Mouse (Mus musculus) midbrain, embryonic 12.5 days (tissue): ENCODE measurements around the gene Gm49369. TPM values are rescaled to one million over a fixed set of nuclear protein-coding genes. Genes with fewer than 3 reads are reported as not detected.

ENCODE experiments used
- ATAC-seq: fragments of 200-750 bp; cut with Nextera tagmentation; 2 replicates; pipeline ENCODE4 v1.8.0; 2017; ENCODE audit warnings: low read depth, moderate TSS enrichment, moderate library complexity; ENCODE audit not compliant: low FRiP score
- H3K27ac ChIP-seq: fragments of 300-500 bp; sonication (generic); replicated peaks from 2 replicates; pipeline ENCODE4 v1.5.1; 2016; ENCODE audit warnings: mild to moderate bottlenecking
- H3K27me3 ChIP-seq: fragments of 300-500 bp; sonication (generic); 2 replicates; pipeline ENCODE4 v1.6.1; 2016; ENCODE audit warnings: mild to moderate bottlenecking
- H3K36me3 ChIP-seq: fragments of 300-500 bp; sonication (generic); 2 replicates; pipeline ENCODE4 v1.6.1; 2016
- H3K4me1 ChIP-seq: fragments of 300-500 bp; sonication (generic); 2 replicates; pipeline ENCODE4 v1.6.1; 2016
- H3K4me2 ChIP-seq: fragments of 300-500 bp; sonication (generic); replicated peaks from 2 replicates; pipeline ENCODE4 v1.6.1; 2016; ENCODE audit warnings: mild to moderate bottlenecking, moderate library complexity
- H3K4me3 ChIP-seq: fragments of 300-500 bp; sonication (generic); 2 replicates; pipeline ENCODE4 v1.5.1; 2016; ENCODE audit warnings: mild to moderate bottlenecking
- H3K9ac ChIP-seq: fragments of 300-500 bp; sonication (generic); replicated peaks from 2 replicates; pipeline ENCODE4 v1.6.1; 2016; ENCODE audit warnings: mild to moderate bottlenecking, moderate library complexity
- H3K9me3 ChIP-seq: fragments of 300-500 bp; sonication (generic); 2 replicates; pipeline ENCODE4 v1.6.1; 2016; ENCODE audit warnings: mild to moderate bottlenecking
- WGBS: fragments of 180-500 bp; shearing (Covaris S2); methylation state at CpG from one replicate; pipeline ENCODE4 v1.1.7; 2016; 5-methylcytosine and 5-hydroxymethylcytosine counted together
- polyA plus RNA-seq: library from polyadenylated mRNA; unstranded; fragments of >200 nt; fragmentation: Nextera tagmentation; extraction: Ambion mirVana; gene quantifications from 2 replicates; pipeline ENCODE4 v1.2.1, GENCODE M21; 2016

Gm49369 gene
- polyA plus RNA-seq: 0.56 TPM in 1 of 2 replicates, not detected in the other

- no peaks in the 10 kb centered on the region for H3K27me3 ChIP-seq
- H3K4me3 ChIP-seq: no peak within 1 kb of the TSS
- peaks cover 83% of the 10 kb centered on the region for H3K36me3 ChIP-seq
- H3K4me2 ChIP-seq: no peak within 1 kb of the TSS
- H3K27ac ChIP-seq: no peak within 1 kb of the TSS
- no peak for ATAC-seq
- H3K4me1 ChIP-seq: peaks cover 13% of the 10 kb centered on the region
- no peaks in the 10 kb centered on the region for H3K9me3 ChIP-seq
- no peak within 1 kb of the TSS for H3K9ac ChIP-seq
- WGBS: 96% methylated on average over 5 of the region's 5 CpGs
Observed at GRCm38 (mm10) chr7:142382567-142382966, at the start of gene Gm49369. TSS of gene Gm49369 (minus strand) at chr7:142382667.

DNA sequence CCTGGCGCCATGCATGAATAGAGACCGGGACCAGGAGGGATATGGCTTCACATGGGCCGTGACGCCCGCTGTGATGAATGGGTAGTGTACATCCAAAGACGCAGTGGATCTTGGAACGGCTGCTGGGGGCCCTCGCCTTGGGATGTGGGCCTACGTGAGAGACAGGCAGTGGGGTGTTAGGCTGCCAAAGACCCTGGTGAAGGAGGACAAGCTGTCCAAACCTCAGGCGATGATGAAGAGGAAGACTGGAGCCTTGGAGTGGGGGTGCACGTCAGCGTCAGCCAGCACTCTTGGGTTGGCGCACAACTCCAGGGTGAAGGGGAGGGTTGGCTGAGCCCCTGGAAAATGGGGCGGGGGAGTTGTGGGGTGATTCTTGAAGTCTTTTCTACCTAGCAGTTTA lies 48.6 kb upstream of the Gm49369 start:
- H3K27ac ChIP-seq: no peak overlapping the region
- no peak overlapping the region for H3K4me2 ChIP-seq
- H3K27me3 ChIP-seq: peaks cover 13% of the 10 kb centered on the region
- peaks cover 13% of the 10 kb centered on the region for H3K4me1 ChIP-seq
- no peak for ATAC-seq
- no peak overlapping the region for H3K4me3 ChIP-seq
- H3K9ac ChIP-seq: no peak overlapping the region
- no peaks in the 10 kb centered on the region for H3K9me3 ChIP-seq
- no peaks in the 10 kb centered on the region for H3K36me3 ChIP-seq
- WGBS: 92% methylated on average over 14 of the region's 14 CpGs

GRCm38 (mm10) chr7:142430160-142430678 lies 47.8 kb upstream of the Gm49369 start:
- H3K4me2 ChIP-seq: no peak overlapping the region

GRCm38 (mm10) chr7:142428213-142428612 lies 45.7 kb upstream of the Gm49369 start:
- Histone ChIP-seq H3K27ac (no peak overlapping the region), H3K4me1 (peaks cover 13% of the 10 kb centered on the region), H3K9me3 (no peaks in the 10 kb centered on the region), H3K4me2 (no peak overlapping the region), H3K9ac (no peak overlapping the region), H3K4me3 (no peak overlapping the region), H3K27me3 (peaks cover 8% of the 10 kb centered on the region; the same call in 1 of the 2 replicates), H3K36me3 (no peaks in the 10 kb centered on the region)
- WGBS: 1% methylated on average over 7 of the region's 7 CpGs
- no peak for ATAC-seq

More at GRCm38 (mm10) chr7:142430160-142430678, 47.8 kb upstream of the Gm49369 start:
- Histone ChIP-seq H3K9me3 (no peaks in the 10 kb centered on the region), H3K9ac (no peak overlapping the region), H3K4me3 (no peak overlapping the region), H3K27me3 (peaks cover 13% of the 10 kb centered on the region), H3K4me1 (peaks cover 13% of the 10 kb centered on the region), H3K36me3 (no peaks in the 10 kb centered on the region), H3K27ac (peak overlapping the region; percentile 22; the same call in 1 of the 2 replicates)
- peak; percentile 66; the same call in 1 of the 2 replicates for ATAC-seq
- 65% methylated on average over 12 of the region's 12 CpGs for WGBS

DNA sequence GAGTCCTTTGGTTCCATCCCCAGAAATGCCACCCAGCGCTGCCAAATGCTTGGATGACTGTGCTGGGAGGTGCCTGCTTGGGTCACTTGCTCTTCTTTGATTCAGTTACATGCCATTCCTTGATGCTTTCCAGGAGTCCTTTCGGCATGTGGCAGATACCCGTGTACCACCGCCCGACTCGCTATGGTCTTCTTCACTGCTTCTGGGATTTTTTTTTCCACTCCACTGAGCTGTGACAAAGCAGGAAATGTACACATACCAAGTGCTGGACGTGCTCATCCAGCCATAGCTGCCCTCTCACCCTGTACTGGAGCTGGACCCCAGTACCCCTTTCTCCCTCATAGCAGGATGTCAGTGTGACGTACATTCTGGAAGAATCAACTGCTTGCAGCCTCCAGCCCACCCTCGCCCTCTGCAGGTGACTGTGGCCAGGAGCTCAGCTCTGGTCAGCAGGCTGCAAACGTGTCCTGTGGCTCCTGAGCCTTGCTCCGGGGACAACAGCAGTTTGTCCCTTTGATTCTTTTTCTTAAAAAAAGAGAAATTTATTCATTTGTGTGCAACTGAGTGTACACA lies 43.3 kb upstream of the Gm49369 start:
- Histone ChIP-seq H3K4me3 (no peak overlapping the region), H3K9ac (no peak overlapping the region), H3K9me3 (no peaks in the 10 kb centered on the region), H3K36me3 (no peaks in the 10 kb centered on the region), H3K27me3 (0 out of 2 replicates have a peak, but pooled peaks cover 5% of the 10 kb centered on the region), H3K4me1 (peaks cover 10% of the 10 kb centered on the region), H3K4me2 (no peak overlapping the region), H3K27ac (no peak overlapping the region)
- ATAC-seq: no peak
- WGBS: 56% methylated on average over 11 of the region's 11 CpGs

- Histone ChIP-seq H3K36me3 (no peaks in the 10 kb centered on the region), H3K9ac (no peak overlapping the region), H3K9me3 (no peaks in the 10 kb centered on the region), H3K27me3 (no peaks in the 10 kb centered on the region), H3K4me3 (no peak overlapping the region), H3K27ac (no peak overlapping the region), H3K4me1 (no peaks in the 10 kb centered on the region), H3K4me2 (no peak overlapping the region)
- WGBS: 71% methylated on average over 2 of the region's 2 CpGs
- ATAC-seq: no peak
Observed at GRCm38 (mm10) chr7:142421826-142422225, 39.4 kb upstream of the Gm49369 start.

DNA sequence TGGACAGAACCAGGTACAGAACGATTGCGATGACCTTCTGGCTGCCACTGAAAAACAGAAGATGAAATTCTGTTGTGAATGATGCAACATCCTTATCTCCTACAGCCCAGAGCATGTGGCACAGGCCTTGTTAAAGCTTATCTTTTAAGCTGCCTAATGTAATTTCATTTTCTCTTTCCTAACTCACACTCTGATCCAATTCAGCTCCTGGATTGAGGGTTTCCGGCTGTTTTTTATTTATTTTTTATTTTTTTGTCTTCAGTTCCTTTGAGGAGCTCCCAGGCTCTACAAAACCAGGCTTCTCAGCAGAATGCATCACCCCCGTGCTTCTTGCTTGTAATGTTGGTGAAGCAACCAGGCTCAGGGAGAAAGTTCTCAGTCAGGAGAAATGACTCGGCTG lies 37.4 kb upstream of the Gm49369 start:
- H3K27ac ChIP-seq: no peak overlapping the region
- WGBS: 87% methylated on average over 5 of the region's 5 CpGs
- no peak for ATAC-seq
- no peaks in the 10 kb centered on the region for H3K9me3 ChIP-seq
- no peaks in the 10 kb centered on the region for H3K36me3 ChIP-seq
- H3K4me3 ChIP-seq: no peak overlapping the region
- no peaks in the 10 kb centered on the region for H3K27me3 ChIP-seq
- H3K9ac ChIP-seq: no peak overlapping the region
- no peaks in the 10 kb centered on the region for H3K4me1 ChIP-seq
- H3K4me2 ChIP-seq: no peak overlapping the region

DNA sequence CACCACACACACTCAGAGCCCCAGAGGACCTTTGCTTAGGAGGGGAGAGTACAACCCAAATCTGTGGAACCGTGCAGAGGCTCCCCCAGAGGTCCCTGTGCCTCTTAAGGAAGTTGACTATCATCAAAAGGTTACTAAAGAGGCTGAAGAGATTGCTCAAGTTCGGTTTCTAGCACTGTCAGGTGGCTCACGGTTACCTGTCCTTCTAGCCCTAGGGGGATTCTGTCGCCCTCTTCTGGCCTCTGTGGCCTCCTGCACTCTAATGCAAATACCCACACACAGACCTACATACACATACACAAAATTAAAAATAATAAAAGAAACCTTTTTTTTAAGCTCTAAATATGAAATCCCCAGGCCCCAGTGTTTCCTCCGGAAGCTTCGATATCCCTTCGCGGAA lies 36.2 kb upstream of the Gm49369 start:
- Histone ChIP-seq H3K9me3 (no peaks in the 10 kb centered on the region), H3K27me3 (no peaks in the 10 kb centered on the region), H3K36me3 (no peaks in the 10 kb centered on the region), H3K4me2 (no peak overlapping the region), H3K4me1 (no peaks in the 10 kb centered on the region), H3K27ac (no peak overlapping the region), H3K9ac (no peak overlapping the region), H3K4me3 (no peak overlapping the region)
- WGBS: 90% methylated on average over 8 of the region's 8 CpGs
- ATAC-seq: no peak

- H3K4me1 ChIP-seq: no peaks in the 10 kb centered on the region
- H3K36me3 ChIP-seq: no peaks in the 10 kb centered on the region
- ATAC-seq: no peak
- WGBS: 87% methylated on average over 2 of the region's 2 CpGs
- no peak overlapping the region for H3K9ac ChIP-seq
- H3K27me3 ChIP-seq: no peaks in the 10 kb centered on the region
- no peaks in the 10 kb centered on the region for H3K9me3 ChIP-seq
- H3K4me2 ChIP-seq: no peak overlapping the region
- H3K27ac ChIP-seq: no peak overlapping the region
- no peak overlapping the region for H3K4me3 ChIP-seq
Observed at GRCm38 (mm10) chr7:142418027-142418426, 35.6 kb upstream of the Gm49369 start.

GRCm38 (mm10) chr7:142416225-142416624 lies 33.8 kb upstream of the Gm49369 start:
- no peaks in the 10 kb centered on the region for H3K9me3 ChIP-seq
- H3K27ac ChIP-seq: no peak overlapping the region
- ATAC-seq: no peak
- H3K27me3 ChIP-seq: no peaks in the 10 kb centered on the region
- no peaks in the 10 kb centered on the region for H3K4me1 ChIP-seq
- 68% methylated on average over 3 of the region's 3 CpGs for WGBS
- H3K4me2 ChIP-seq: no peak overlapping the region
- no peaks in the 10 kb centered on the region for H3K36me3 ChIP-seq
- H3K9ac ChIP-seq: no peak overlapping the region
- H3K4me3 ChIP-seq: no peak overlapping the region

DNA sequence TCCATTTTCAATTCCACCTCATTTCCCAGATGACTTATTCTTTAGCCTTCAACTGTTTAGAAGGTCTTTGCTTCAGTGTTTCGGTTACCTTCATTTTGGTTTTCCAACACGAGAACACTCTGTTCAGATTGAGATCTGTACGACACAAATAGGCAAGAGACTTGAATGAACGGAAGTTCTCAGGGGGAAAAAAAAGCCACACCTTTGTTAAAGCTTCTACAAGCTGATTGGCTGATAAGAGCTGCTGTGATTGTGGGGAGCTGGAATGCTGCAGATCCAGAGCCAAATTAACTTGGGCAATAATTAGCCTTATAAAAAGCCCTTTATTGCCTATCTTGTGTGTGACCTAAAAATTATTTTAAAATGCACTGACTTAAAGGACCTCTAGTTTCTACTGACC lies 32.8 kb upstream of the Gm49369 start:
- 68% methylated on average over 4 of the region's 4 CpGs for WGBS

DNA sequence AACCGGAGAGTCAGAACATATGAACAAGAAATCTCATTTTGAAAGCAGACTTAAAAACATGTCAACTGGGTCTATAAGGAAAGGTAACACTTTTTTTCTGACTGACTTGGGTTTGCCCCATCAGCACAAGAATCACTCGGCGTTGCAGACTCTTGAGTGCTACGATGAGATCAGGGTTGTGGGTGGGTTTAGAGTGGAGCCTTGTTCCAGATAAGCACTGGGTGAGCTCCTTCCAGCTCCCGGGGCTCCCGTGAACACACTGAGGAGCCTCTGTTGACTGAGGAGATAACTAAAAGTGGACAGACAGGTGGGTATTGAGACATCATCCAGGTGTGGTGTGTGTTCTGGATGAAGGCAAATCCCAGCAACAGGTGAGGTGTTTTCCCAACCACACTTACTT lies 30.8 kb upstream of the Gm49369 start:
- Histone ChIP-seq H3K4me2 (no peak overlapping the region), H3K36me3 (no peaks in the 10 kb centered on the region), H3K4me3 (no peak overlapping the region), H3K4me1 (no peaks in the 10 kb centered on the region), H3K27me3 (no peaks in the 10 kb centered on the region), H3K27ac (no peak overlapping the region), H3K9ac (no peak overlapping the region), H3K9me3 (no peaks in the 10 kb centered on the region)
- no peak for ATAC-seq
- 92% methylated on average over 6 of the region's 6 CpGs for WGBS

More for the DNA sequence above, 32.8 kb upstream of the Gm49369 start:
- H3K9ac ChIP-seq: no peak overlapping the region
- H3K27ac ChIP-seq: no peak overlapping the region
- H3K4me3 ChIP-seq: no peak overlapping the region
- no peaks in the 10 kb centered on the region for H3K36me3 ChIP-seq
- H3K9me3 ChIP-seq: no peaks in the 10 kb centered on the region
- ATAC-seq: no peak
- no peaks in the 10 kb centered on the region for H3K27me3 ChIP-seq
- H3K4me1 ChIP-seq: no peaks in the 10 kb centered on the region
- no peak overlapping the region for H3K4me2 ChIP-seq

- 75% methylated on average over 3 of the region's 3 CpGs for WGBS
- H3K4me1 ChIP-seq: no peaks in the 10 kb centered on the region
- no peak overlapping the region for H3K4me2 ChIP-seq
- no peak for ATAC-seq
- H3K4me3 ChIP-seq: no peak overlapping the region
- no peak overlapping the region for H3K27ac ChIP-seq
- H3K9me3 ChIP-seq: no peaks in the 10 kb centered on the region
- H3K27me3 ChIP-seq: no peaks in the 10 kb centered on the region
- H3K9ac ChIP-seq: no peak overlapping the region
- H3K36me3 ChIP-seq: no peaks in the 10 kb centered on the region
Observed at GRCm38 (mm10) chr7:142409603-142410002, 27.1 kb upstream of the Gm49369 start.
